Mouse (Mus musculus): ENCODE data around the gene Itgad. TPM values are rescaled to one million over a fixed set of nuclear protein-coding genes. Genes with fewer than 3 reads are reported as not detected.

Itgad gene
- not detected in 2 replicates for polyA plus RNA-seq (2016; fragmentation: Nextera tagmentation; extraction: Ambion mirVana)

DNA sequence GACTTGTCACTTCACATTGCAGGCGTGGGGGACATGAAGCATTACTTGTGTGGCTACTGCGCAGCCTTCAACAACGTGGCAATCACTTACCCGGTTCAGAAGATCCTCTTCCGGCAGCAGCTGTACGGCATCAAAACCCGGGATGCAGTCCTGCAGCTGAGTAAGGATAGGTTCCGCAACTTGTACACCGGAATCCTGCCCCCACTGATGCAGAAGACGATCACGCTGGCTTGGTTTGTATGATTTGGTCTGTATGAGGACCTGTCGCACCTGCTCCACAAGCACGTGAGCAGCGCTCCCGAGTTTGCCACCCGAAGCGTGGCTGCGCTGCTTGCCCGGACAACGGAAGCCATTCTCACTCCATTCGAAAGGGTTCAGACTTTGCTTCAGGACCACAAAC lies at the start of gene Itgad:
Itgad (plus strand) TSS at position 301 of the 400 bp plus-strand sequence.
- Histone ChIP-seq H3K4me1 (no peaks in the 10 kb centered on the region), H3K9me3 (no peaks in the 10 kb centered on the region), H3K4me3 (no peak within 1 kb of the TSS), H3K27me3 (replicated peaks; ENCODE audit: low read depth, poor library complexity, severe bottlenecking) (no peaks in the 10 kb centered on the region), H3K36me3 (replicated peaks) (no peaks in the 10 kb centered on the region), H3K27ac (replicated peaks) (no peak within 1 kb of the TSS)
- 93% methylated on average over 21 of the region's 21 CpGs for WGBS
- no peak for DNase-seq (ENCODE audit: low spot score)

- no peaks in the 10 kb centered on the region for H3K9me3 ChIP-seq
- no peak for DNase-seq (ENCODE audit: low spot score)
- H3K4me1 ChIP-seq, result no peaks in the 10 kb centered on the region
- H3K27me3 ChIP-seq (replicated peaks; ENCODE audit: low read depth, poor library complexity, severe bottlenecking), result no peaks in the 10 kb centered on the region
- 71% methylated on average over 4 of the region's 4 CpGs for WGBS
- H3K36me3 ChIP-seq (replicated peaks), result no peaks in the 10 kb centered on the region
- no peak overlapping the region for H3K4me3 ChIP-seq
- no peak overlapping the region for H3K27ac ChIP-seq (replicated peaks)
These were observed 48.9 kb upstream of the Itgad start for GRCm38 (mm10) chr7:128105246-128105645.

DNA sequence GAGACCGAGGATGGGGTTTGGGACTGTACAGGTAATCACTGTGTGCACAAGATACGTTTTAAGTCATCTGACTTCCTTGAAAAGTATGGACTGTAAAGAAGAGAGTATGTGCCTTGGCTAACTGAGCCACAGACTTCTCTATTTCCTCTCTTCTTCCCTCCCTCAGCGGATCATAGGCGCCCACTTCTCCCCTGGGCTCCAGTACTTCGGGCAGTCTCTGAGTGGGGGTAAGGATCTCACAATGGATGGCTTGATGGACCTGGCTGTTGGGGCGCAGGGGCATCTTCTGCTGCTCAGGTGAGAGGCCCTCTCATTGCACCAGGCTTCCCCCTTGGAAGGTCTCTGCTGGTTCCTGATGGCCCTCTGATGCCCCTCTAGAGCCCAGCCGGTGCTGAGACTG lies 46.7 kb upstream of the Itgad start:
- 91% methylated on average over 7 of the region's 7 CpGs for WGBS
- Histone ChIP-seq H3K9me3 (no peaks in the 10 kb centered on the region), H3K4me1 (no peaks in the 10 kb centered on the region), H3K27me3 (replicated peaks; ENCODE audit: low read depth, poor library complexity, severe bottlenecking) (no peaks in the 10 kb centered on the region), H3K36me3 (replicated peaks) (no peaks in the 10 kb centered on the region), H3K4me3 (no peak overlapping the region), H3K27ac (replicated peaks) (no peak overlapping the region)
- no peak for DNase-seq (ENCODE audit: low spot score)

- WGBS, result 73% methylated on average over 2 of the region's 2 CpGs
- H3K36me3 ChIP-seq (replicated peaks), result no peaks in the 10 kb centered on the region
- no peak overlapping the region for H3K4me3 ChIP-seq
- no peaks in the 10 kb centered on the region for H3K4me1 ChIP-seq
- no peaks in the 10 kb centered on the region for H3K9me3 ChIP-seq
- H3K27me3 ChIP-seq (replicated peaks; ENCODE audit: low read depth, poor library complexity, severe bottlenecking), result no peaks in the 10 kb centered on the region
- no peak for DNase-seq (ENCODE audit: low spot score)
- no peak overlapping the region for H3K27ac ChIP-seq (replicated peaks)
These were observed 43.9 kb upstream of the Itgad start for GRCm38 (mm10) chr7:128110314-128110713.

DNA sequence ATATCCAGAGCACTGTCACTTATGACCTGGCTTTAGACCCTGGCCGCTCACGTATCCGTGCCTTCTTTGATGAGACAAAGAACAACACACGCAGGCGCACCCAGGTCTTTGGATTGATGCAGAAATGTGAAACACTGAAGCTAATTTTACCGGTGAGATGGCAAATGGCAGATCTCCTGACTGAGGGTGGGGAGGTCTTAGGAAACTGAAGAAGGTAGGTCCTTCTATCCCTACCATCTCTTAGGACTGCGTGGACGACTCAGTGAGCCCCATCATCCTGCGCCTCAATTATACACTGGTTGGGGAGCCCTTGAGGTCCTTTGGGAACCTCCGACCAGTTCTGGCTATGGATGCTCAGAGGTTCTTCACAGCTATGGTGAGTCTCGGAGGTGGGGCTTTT lies 42.0 kb upstream of the Itgad start:
- H3K9me3 ChIP-seq, result no peaks in the 10 kb centered on the region
- H3K4me1 ChIP-seq, result no peaks in the 10 kb centered on the region
- 92% methylated on average over 11 of the region's 11 CpGs for WGBS
- no peaks in the 10 kb centered on the region for H3K27me3 ChIP-seq (replicated peaks; ENCODE audit: low read depth, poor library complexity, severe bottlenecking)
- DNase-seq (ENCODE audit: low spot score), result no peak
- no peak overlapping the region for H3K27ac ChIP-seq (replicated peaks)
- no peaks in the 10 kb centered on the region for H3K36me3 ChIP-seq (replicated peaks)
- H3K4me3 ChIP-seq, result no peak overlapping the region

GRCm38 (mm10) chr7:128114371-128115105 lies 39.6 kb upstream of the Itgad start:
- no peaks in the 10 kb centered on the region for H3K36me3 ChIP-seq (replicated peaks)
- no peaks in the 10 kb centered on the region for H3K9me3 ChIP-seq
- H3K4me3 ChIP-seq, result no peak overlapping the region
- DNase-seq (ENCODE audit: low spot score), result no peak
- H3K27ac ChIP-seq (replicated peaks), result no peak overlapping the region
- H3K27me3 ChIP-seq (replicated peaks; ENCODE audit: low read depth, poor library complexity, severe bottlenecking), result no peaks in the 10 kb centered on the region
- H3K4me1 ChIP-seq, result no peaks in the 10 kb centered on the region
- 92% methylated on average over 11 of the region's 11 CpGs for WGBS

DNA sequence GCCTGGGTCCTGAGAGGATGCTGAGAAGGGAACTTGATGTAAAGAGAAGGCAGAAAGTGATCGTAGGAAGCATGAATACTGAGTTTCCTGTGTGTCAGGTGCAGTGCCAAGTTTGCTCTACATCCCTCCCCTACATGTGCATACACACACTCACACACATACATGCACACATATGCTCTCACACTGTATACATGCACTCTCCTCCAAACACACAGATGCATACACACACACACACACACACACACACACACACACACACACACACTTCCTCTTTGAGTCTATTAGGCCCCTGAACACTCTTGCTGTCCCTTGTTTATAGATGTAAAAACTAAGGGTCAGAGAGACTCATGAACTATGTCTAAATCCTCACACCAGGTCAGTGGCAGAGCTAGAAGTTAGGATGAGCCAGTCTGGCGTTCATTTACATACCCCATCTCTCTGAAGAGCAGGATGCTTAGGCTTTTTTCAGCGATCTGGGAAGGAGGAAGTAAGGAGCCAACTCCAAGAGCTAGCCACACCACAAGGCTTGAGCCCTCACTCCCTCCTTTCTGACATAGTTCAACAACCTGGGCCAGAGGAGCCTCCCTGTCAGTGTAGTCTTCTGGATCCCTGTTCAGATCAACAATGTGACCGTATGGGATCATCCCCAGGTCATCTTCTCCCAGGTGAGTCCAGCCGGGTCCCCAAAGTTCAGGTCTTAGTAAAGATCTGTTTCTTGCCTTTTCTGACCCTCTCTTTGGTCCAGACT lies 38.8 kb upstream of the Itgad start:
- Histone ChIP-seq H3K36me3 (replicated peaks) (no peaks in the 10 kb centered on the region), H3K4me3 (no peak overlapping the region), H3K9me3 (no peaks in the 10 kb centered on the region), H3K4me1 (no peaks in the 10 kb centered on the region), H3K27ac (replicated peaks) (no peak overlapping the region), H3K27me3 (replicated peaks; ENCODE audit: low read depth, poor library complexity, severe bottlenecking) (no peaks in the 10 kb centered on the region)
- 75% methylated on average over 5 of the region's 5 CpGs for WGBS
- DNase-seq (ENCODE audit: low spot score), result no peak

- Histone ChIP-seq H3K4me3 (no peak overlapping the region), H3K27ac (replicated peaks) (no peak overlapping the region), H3K36me3 (replicated peaks) (no peaks in the 10 kb centered on the region), H3K4me1 (no peaks in the 10 kb centered on the region), H3K9me3 (no peaks in the 10 kb centered on the region), H3K27me3 (replicated peaks; ENCODE audit: low read depth, poor library complexity, severe bottlenecking) (no peaks in the 10 kb centered on the region)
- no peak for DNase-seq (ENCODE audit: low spot score)
- WGBS, result 90% methylated on average over 5 of the region's 5 CpGs
These were observed 37.8 kb upstream of the Itgad start for GRCm38 (mm10) chr7:128116396-128116795.

DNA sequence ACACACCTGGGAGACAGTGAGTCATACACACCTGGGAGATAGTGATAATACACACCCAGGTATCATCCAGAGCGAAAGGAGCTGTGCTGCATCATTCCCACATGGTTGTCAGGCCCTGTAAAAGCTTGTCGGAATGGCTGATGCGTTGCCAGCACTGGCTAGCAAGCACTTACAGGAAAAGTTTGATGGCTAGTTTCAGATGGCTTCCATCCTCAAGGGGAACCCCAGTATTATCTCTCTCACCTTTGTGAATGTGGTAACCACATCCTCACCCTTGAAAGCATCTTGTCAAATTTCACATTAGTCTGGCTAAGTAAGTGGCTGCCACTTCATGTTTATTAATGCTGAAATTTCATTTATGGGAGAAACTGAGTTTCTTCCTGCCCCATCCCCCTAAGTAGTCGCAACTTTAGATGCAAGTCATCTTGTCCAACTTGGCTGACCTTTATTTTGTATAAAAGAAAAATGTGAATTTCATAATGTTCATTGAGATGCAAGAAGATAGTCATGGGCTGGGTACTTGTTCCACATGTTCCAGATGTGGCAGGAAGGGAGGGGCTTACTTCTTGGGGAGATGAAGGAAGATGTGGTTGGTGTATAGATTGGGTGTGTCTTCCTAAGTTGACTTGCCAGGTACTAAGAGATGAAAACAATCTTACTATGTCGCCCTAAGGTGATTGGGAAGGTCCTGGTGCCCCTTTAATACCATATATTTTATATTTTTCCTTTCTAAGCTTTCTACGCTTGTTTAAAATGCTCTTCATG lies 34.3 kb upstream of the Itgad start:
- H3K4me1 ChIP-seq, result no peaks in the 10 kb centered on the region
- H3K4me3 ChIP-seq, result no peak overlapping the region
- H3K27me3 ChIP-seq (replicated peaks; ENCODE audit: low read depth, poor library complexity, severe bottlenecking), result no peaks in the 10 kb centered on the region
- H3K9me3 ChIP-seq, result no peaks in the 10 kb centered on the region
- no peak overlapping the region for H3K27ac ChIP-seq (replicated peaks)
- no peak for DNase-seq (ENCODE audit: low spot score)
- WGBS, result 86% methylated on average over 6 of the region's 6 CpGs
- H3K36me3 ChIP-seq (replicated peaks), result no peaks in the 10 kb centered on the region

GRCm38 (mm10) chr7:128128741-128129720 lies 25.1 kb upstream of the Itgad start, which contains the start of gene Itgax:
Gene Itgax (plus strand): TSS chr7:128129547.
- no peak for DNase-seq (ENCODE audit: low spot score)
- Histone ChIP-seq H3K4me1 (no peaks in the 10 kb centered on the region), H3K4me3 (no peak within 1 kb of the TSS), H3K9me3 (no peaks in the 10 kb centered on the region), H3K36me3 (replicated peaks) (no peaks in the 10 kb centered on the region), H3K27ac (replicated peaks) (no peak within 1 kb of the TSS), H3K27me3 (replicated peaks; ENCODE audit: low read depth, poor library complexity, severe bottlenecking) (no peaks in the 10 kb centered on the region)
- 81% methylated on average over 8 of the region's 8 CpGs for WGBS

DNA sequence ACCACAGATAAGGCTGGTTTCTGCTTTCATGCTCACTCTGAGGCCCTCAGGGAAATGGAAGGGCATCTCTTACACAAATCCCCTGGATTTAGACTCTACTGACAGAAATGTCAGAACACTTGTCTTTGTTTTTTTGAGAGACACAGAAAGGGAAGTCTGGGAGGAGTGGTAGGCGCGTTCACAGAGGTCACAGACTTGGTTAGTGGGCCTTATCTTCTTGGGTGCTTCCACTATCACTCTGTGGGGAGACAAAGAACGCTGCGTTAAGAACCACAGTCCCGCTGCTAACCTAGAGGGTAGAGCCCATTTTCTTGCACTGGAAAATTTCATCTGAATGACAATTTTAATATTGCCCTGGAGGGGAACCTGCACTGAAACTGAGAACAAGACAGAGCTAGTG lies 22.0 kb upstream of the Itgad start:
- Histone ChIP-seq H3K36me3 (replicated peaks) (no peaks in the 10 kb centered on the region), H3K4me3 (no peak overlapping the region), H3K4me1 (no peaks in the 10 kb centered on the region), H3K27me3 (replicated peaks; ENCODE audit: low read depth, poor library complexity, severe bottlenecking) (no peaks in the 10 kb centered on the region), H3K27ac (replicated peaks) (no peak overlapping the region), H3K9me3 (no peaks in the 10 kb centered on the region)
- WGBS, result 88% methylated on average over 5 of the region's 5 CpGs
- no peak for DNase-seq (ENCODE audit: low spot score)

GRCm38 (mm10) chr7:128133596-128133995 lies 20.6 kb upstream of the Itgad start:
- H3K27me3 ChIP-seq (replicated peaks; ENCODE audit: low read depth, poor library complexity, severe bottlenecking), result no peaks in the 10 kb centered on the region
- H3K4me3 ChIP-seq, result no peak overlapping the region
- H3K27ac ChIP-seq (replicated peaks), result no peak overlapping the region
- H3K9me3 ChIP-seq, result no peaks in the 10 kb centered on the region
- WGBS, result 86% methylated on average over 2 of the region's 2 CpGs
- no peaks in the 10 kb centered on the region for H3K4me1 ChIP-seq
- H3K36me3 ChIP-seq (replicated peaks), result no peaks in the 10 kb centered on the region
- no peak for DNase-seq (ENCODE audit: low spot score)

Data from embryonic facial prominence, embryonic 10.5 days (tissue).